Comparison of ENCODE assay signal across 7 mouse cellular contexts in the genomic region with DNA sequence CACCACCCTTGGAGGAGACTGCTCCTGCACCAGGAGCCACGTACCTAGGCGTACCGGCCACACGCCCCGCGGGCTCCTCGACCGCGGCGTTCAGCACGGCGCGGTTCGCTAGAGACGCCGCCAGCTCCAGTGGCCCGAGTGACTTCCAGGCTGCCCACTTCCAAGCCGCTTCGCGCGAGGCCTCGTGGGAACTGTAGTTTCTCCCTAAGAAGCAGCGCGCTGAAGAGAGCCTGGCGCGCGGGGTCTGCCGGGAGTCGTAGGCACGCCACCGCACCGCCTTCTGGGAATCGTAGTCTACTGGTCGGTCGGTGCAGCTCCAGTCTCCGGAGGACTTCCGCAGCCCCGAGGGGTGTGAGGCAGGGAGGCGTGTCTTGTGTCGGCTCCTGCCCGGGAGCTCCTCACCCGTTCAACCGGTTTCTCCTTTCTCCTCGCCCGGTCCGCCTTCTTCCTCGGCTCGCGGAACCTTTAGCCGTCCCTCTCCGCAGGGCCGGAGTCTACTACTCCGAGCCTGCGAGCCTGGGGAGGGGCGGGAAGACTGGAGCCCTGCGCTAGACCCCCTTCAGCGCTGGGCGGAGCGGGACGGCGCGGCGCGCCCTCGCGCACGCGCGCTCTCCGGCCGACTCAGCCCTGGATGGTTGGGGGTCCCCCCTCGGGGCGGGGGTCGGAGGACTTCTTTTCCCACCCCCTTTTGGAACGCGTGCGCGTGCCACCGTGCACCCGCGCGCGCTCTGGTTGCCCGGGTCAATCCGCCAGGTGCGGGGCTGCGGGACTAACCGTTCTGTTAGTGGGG. TPM values are rescaled to one million over a fixed set of nuclear protein-coding genes. Genes with fewer than 3 reads are reported as not detected.
DNase-seq lines count a peak whose midpoint lies in the region; ATAC-seq and TF ChIP-seq lines count a peak whose summit lies in the region.

Gene Sipa1l3 (minus strand): TSS at position 221 of the 790 bp plus-strand sequence.

- WGBS in embryonic facial prominence, embryonic 10.5 days: under 1% methylated on average over 88 of the region's 88 CpGs
- WGBS in intestine, postnatal 0 days: under 1% methylated on average over 88 of the region's 88 CpGs
- WGBS in midbrain, embryonic 12.5 days: under 1% methylated on average over 85 of the region's 88 CpGs
- WGBS in small intestine, adult 2 months: under 1% methylated on average over 88 of the region's 88 CpGs

- TF ChIP-seq POLR2A in small intestine, adult 2 months (IDR thresholded peaks at IDR 0.05; ENCODE audit: low read depth, low read length): peak; percentile 76; the same call in 1 of the 2 replicates

- TF ChIP-seq CTCF in intestine, postnatal 0 days (IDR thresholded peaks at IDR 0.05; ENCODE audit: low read depth): no peak; the same call in 1 of the 2 replicates
- no peak for TF ChIP-seq CTCF in small intestine, adult 2 months (IDR thresholded peaks at IDR 0.05; ENCODE audit: extremely low read depth, insufficient read length, insufficient replicate concordance, low read depth, low read length)

- peak within 1 kb of the TSS; percentile 79 for H3K9ac ChIP-seq in intestine, postnatal 0 days (ENCODE audit: low read depth, low read length)
- peak within 1 kb of the TSS; percentile 76 for H3K9ac ChIP-seq in midbrain, embryonic 12.5 days (replicated peaks)

- no peaks in the 10 kb centered on the region for H3K9me3 ChIP-seq in embryonic facial prominence, embryonic 10.5 days
- no peaks in the 10 kb centered on the region for H3K9me3 ChIP-seq in intestine, postnatal 0 days (ENCODE audit: control insufficient read depth)
- H3K9me3 ChIP-seq in midbrain, embryonic 12.5 days: no peaks in the 10 kb centered on the region

- H3K36me3 ChIP-seq in embryonic facial prominence, embryonic 10.5 days (replicated peaks): no peaks in the 10 kb centered on the region
- no peaks in the 10 kb centered on the region for H3K36me3 ChIP-seq in intestine, postnatal 0 days (ENCODE audit: control insufficient read depth, insufficient read depth)
- H3K36me3 ChIP-seq in midbrain, embryonic 12.5 days: no peaks in the 10 kb centered on the region
- H3K36me3 ChIP-seq in small intestine, adult 2 months (ENCODE audit: control insufficient read depth, insufficient read depth, low read length): no peaks in the 10 kb centered on the region

- DNase-seq in adrenal gland, postnatal 10 days: peak; percentile 98
- peak; percentile 97 for DNase-seq in embryonic facial prominence, embryonic 10.5 days (ENCODE audit: low spot score)
- peak; percentile 85 for DNase-seq in gonadal fat pad, adult 2 months (ENCODE audit: low read depth)
- peak; percentile 98 for DNase-seq in left cerebral cortex, postnatal 4 days

- ATAC-seq in intestine, postnatal 0 days: peak; percentile 95
- ATAC-seq in midbrain, embryonic 12.5 days (ENCODE audit: low FRiP score, low read depth): peak; percentile 98

- H3K4me3 ChIP-seq in embryonic facial prominence, embryonic 10.5 days: peak within 1 kb of the TSS; percentile 72
- peak within 1 kb of the TSS; percentile 93 for H3K4me3 ChIP-seq in intestine, postnatal 0 days (ENCODE audit: low read depth, low read length)
- H3K4me3 ChIP-seq in midbrain, embryonic 12.5 days: peak within 1 kb of the TSS; percentile 79
- peak within 1 kb of the TSS; percentile 91 for H3K4me3 ChIP-seq in small intestine, adult 2 months (ENCODE audit: low read depth, low read length)

- peaks cover 36% of the 10 kb centered on the region for H3K4me1 ChIP-seq in embryonic facial prominence, embryonic 10.5 days
- peaks cover 15% of the 10 kb centered on the region for H3K4me1 ChIP-seq in intestine, postnatal 0 days (replicated peaks; ENCODE audit: control insufficient read depth, insufficient read depth, low read length)
- peaks cover 20% of the 10 kb centered on the region for H3K4me1 ChIP-seq in midbrain, embryonic 12.5 days
- peaks cover 16% of the 10 kb centered on the region for H3K4me1 ChIP-seq in small intestine, adult 2 months (ENCODE audit: control insufficient read depth, insufficient read depth, insufficient read length, low read length)

- peak within 1 kb of the TSS; percentile 89 for H3K27ac ChIP-seq in embryonic facial prominence, embryonic 10.5 days (replicated peaks)
- H3K27ac ChIP-seq in intestine, postnatal 0 days (ENCODE audit: low read depth, low read length): peak within 1 kb of the TSS; percentile 85
- peak within 1 kb of the TSS; percentile 80 for H3K27ac ChIP-seq in midbrain, embryonic 12.5 days (replicated peaks)
- peak within 1 kb of the TSS; percentile 56 for H3K27ac ChIP-seq in small intestine, adult 2 months (ENCODE audit: insufficient read depth, low read depth, low read length)

- H3K4me2 ChIP-seq in intestine, postnatal 0 days (replicated peaks; ENCODE audit: low read depth): peak within 1 kb of the TSS; percentile 82
- peak within 1 kb of the TSS; percentile 89 for H3K4me2 ChIP-seq in midbrain, embryonic 12.5 days (replicated peaks)

- intact Hi-C loops in left cerebral cortex, postnatal 4 days (cut with DNase I): no loop called here

- H3K27me3 ChIP-seq in embryonic facial prominence, embryonic 10.5 days (replicated peaks; ENCODE audit: low read depth, poor library complexity, severe bottlenecking): no peaks in the 10 kb centered on the region
- no peaks in the 10 kb centered on the region for H3K27me3 ChIP-seq in intestine, postnatal 0 days (replicated peaks; ENCODE audit: control insufficient read depth, insufficient read depth, low read length)
- peaks cover 31% of the 10 kb centered on the region for H3K27me3 ChIP-seq in midbrain, embryonic 12.5 days
- H3K27me3 ChIP-seq in small intestine, adult 2 months (ENCODE audit: control insufficient read depth, insufficient read depth, low read length): no peaks in the 10 kb centered on the region

RNA-seq across cellular contexts. Expression of gene Sipa1l3, which starts in this region (rescaled TPM):
- total RNA-seq in adrenal gland, postnatal 10 days (2021): 10 to 100 TPM; 26.9 to 47.2 TPM
- polyA plus RNA-seq in embryonic facial prominence, embryonic 10.5 days (2016; fragmentation: Nextera tagmentation; extraction: Ambion mirVana): 9.2 and 10.5 TPM in 2 replicates
- 37.4 and 55.0 TPM in 2 replicates for polyA plus RNA-seq in gonadal fat pad, adult 2 months (2012; rRNA removed)
- polyA plus RNA-seq in intestine, postnatal 0 days (2015; fragmentation: Nextera tagmentation; extraction: Ambion mirVana): 22.0 and 25.6 TPM in 2 replicates
- total RNA-seq in left cerebral cortex, postnatal 4 days (2021): 10 to 100 TPM; 58.2 to 58.4 TPM
- 14.0 and 14.6 TPM in 2 replicates for polyA plus RNA-seq in midbrain, embryonic 12.5 days (2016; fragmentation: Nextera tagmentation; extraction: Ambion mirVana)
- 79.0 and 192 TPM in 2 replicates for polyA plus RNA-seq in small intestine, adult 2 months (2012; rRNA removed)

Comparison
In these comparisons a context has a peak if more than half of its experiments do, and no peak if none do; other contexts are left out.
1. Peak in every context shown above with its lines: DNase-seq, ATAC-seq, H3K4me3 ChIP-seq and H3K27ac ChIP-seq.